Mouse (Mus musculus) brain, embryonic 14.5 days (tissue): ENCODE results near the gene Cxcr5.

ENCODE experiments used
- CTCF ChIP-seq: fragments of 200-500 bp; IDR thresholded peaks from 2 replicates; pipeline ENCODE4 v1.5.1; 2012; ENCODE audit warnings: inconsistent platforms, mild to moderate bottlenecking, moderate library complexity, borderline replicate concordance; ENCODE audit not compliant: insufficient read depth, insufficient read length; ENCODE audit errors: extremely low read depth
- POLR2A ChIP-seq: fragments of 200-500 bp; IDR thresholded peaks from 2 replicates; pipeline ENCODE4 v1.6.1; 2012; ENCODE audit warnings: mild to moderate bottlenecking, inconsistent platforms, borderline replicate concordance; ENCODE audit not compliant: poor library complexity, insufficient read depth, insufficient read length, severe bottlenecking; ENCODE audit errors: extremely low read depth

DNA sequence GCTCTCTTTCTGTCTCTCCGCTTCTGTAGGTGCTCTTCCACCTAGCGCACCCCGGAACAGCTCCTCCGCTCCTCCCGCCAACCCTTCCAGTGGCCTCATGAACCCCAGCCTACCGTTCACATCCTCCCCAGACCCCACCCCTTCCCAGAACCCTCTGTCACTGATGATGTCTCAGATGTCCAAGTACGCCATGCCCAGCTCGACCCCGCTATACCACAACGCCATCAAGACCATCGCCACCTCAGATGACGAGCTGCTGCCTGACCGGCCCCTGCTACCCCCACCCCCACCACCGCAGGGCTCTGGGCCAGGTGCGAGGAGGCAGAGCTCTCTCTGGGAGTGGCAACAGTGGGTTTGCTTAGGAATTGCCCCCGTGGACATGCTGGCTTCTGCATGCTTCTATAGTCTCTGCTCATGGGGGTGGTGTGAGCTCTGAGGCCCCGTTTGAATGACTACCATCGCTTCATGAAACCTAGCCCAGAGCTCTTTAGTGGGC, 53.5 kb downstream of the Cxcr5 start:
- TF ChIP-seq POLR2A (no peak), CTCF (no peak)
